Mouse (Mus musculus) cerebellum, adult 9-11 months (tissue): Measurements from ENCODE around the gene Smim14.
"Not testable (repeated sequence)": the region's sequence is repeated elsewhere in the genome, so short reads cannot be mapped to it uniquely, and the experiment has no call there.

ENCODE experiments used
- DNase-seq: peaks from one replicate; pipeline ENCODE4 v3.0.0; 2022

The Smim14 gene

DNA sequence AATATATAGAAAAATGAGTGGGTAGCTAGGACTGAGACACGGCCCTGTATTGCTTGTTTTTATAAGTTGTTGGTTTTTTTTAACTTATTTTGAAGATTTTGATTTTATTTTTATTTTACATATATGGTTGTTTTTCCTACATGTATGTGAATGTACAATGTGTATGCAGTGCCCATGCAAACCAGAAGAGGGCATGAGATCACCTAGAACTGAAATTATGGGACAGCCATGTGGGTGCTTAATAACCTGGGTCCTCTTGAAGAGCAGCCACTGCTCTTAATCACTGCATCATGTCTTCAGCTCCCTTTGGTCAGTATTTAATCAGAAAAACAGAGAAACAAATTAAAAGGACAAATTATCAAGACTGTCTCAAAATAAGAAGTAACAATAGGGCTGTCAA lies 15.2 kb downstream of the Smim14 start:
- no peak for DNase-seq

DNA sequence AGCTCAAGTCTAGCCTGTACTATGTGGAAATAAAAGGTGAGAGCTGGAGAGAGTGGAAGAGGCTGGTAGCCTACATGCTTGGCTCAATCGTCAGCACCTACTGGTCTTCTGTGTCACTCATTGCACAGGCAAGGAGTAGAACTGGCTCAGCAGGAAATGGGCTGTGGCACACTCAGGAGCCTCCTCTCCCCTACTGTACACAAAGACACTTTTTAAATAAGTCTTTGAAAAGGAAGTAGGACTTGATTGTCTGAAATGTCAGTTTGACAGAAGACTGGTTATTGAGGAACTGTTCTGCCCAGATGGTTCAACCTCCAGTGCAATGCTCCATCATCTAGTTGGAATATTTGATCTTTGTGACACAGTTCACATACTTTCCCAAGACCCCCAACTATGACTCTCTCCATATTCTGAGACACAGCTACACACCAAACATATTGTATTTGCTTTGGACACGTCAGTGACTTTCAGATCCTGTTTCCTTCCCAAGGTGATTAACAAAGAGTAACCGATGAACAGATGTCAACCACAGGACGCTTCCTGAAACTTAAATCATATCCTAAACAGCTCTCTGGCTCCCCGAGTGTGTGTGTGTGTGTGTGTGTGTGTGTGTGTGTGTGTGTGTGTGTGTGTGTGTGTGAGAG lies 22.2 kb downstream of the Smim14 start:
- no peak for DNase-seq

DNA sequence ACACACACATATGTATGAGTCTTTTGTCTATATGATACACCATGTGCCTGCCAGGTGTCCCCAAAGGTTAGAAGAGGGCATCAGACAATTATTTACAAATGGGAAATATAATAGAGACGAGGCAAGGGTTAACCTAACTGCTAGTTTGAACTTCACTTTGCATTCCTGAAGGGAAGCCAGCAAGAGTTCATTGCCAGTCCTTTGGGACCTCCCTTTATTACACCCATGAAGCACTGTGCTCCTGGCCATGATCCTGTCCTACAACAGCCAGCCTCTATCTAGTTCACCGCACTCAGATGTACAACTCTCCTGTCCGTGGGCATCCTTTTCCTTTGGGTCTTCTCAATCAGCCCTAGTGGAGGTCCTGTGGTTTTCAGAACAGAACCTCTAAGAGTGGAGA lies 23.5 kb downstream of the Smim14 start:
- no peak for DNase-seq

DNA sequence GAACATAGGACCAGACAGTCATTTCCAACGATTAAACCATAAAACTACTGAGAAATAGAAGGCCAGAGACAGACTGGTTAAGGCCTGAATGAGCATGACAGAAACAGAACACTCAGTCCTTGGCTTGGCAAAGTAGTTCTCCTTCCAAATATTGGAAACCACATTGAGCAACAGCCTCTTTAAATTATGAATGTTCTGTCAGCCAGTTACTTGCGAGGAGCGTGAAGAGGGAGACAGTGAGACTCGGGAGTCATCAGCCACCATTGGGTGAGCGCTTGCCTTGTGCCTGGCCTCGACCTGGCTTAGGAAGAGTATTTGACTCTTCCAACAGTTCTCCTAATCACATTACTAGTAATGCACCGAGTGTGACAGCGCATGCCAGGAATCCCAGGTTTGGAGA lies 28.6 kb downstream of the Smim14 start:
- no peak for DNase-seq

DNA sequence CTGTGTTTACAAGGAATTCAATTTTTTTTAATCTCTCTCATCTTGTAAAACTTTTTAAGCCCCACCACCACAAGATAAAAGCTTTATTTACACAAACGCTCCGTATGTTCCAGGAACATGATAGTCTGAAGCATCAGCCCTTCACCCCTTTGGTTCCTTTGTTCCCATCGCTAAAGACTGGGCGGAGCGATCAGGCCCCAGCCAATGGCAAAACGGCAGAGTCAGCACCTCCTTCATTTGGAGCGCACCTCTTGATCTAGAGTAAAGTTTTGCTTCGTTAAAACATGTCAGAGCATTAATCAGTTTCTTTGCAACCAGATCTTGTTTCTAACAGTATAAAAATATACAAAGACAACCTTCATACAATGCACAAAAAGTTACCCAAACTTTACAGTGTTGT lies 31.2 kb downstream of the Smim14 start:
- DNase-seq, result no peak

DNA sequence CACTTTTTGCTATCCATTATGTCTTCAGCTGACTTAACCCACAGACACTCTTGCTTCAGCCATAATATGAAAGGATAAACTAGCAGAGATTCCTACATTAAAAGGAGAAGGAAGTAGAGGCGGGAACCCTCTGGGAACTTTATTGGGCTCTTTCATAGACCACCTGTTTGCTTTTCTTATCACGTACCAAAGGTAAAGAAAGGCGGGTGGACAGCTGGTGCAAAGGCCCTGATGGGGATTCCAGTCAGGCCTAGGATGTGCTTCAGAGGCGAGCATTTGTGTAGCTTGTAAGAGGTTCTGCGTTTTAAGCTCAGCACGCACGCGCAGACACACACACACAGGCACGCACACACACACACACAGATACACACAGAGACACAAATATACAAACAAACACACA lies 35.6 kb downstream of the Smim14 start:
- DNase-seq, result no peak

DNA sequence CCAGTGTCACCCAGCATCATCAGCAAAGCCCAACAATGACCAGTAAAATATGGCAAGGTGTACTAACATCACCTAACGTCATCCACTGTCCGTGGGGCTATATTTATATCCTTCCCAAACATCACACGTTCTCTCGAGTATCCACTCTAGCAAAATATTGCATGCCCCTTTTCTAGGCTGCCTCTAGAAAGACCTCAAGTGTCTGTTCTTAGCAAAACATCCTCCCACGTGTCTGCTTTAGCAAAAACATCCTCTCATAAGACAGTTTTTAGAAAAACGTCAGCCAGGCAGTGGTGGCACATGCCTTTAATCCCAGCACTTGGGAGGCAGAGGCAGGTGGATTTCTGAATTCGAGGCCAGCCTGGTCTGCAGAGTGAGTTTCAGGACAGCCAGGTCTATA lies 36.8 kb downstream of the Smim14 start:
- DNase-seq, result no peak

DNA sequence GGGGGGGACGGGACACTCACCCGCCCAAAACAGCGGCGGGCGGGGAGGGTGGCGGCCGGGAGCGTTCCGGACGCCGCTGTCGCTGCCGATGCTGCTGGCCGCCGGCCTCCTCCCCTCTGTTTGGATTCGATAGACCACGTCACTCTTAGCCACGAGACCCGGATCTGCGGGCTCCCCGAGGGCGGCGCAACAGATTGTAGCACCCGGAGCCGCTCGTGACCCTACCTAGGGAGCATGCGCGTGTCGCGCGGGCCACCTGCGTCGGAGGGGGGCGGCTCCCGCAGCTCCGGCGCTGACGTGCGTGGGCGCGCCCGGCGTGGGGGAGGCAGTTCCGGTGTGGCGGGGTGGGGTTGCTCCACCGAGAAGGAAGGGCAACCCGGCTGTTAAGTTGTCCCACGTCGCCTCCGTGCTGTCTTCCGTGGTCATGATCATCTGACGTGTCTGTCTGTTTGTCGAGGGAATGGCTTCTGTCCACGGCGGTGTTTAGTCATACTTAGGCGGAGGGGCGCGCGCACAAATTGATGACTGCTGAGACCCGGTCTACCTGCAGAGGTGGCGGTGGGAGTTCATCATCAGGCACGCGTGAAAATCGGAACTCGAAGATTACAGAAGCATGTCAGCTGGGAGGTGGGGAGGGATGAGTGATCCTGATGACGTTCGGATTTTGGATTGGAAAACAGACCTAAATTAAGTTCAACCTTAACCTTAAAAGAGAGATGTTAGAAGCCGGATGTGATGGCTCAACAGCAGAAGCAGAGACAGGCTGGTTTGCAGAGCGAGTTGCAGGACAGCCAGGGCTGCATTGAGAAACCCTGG lies 44.1 kb downstream of the Smim14 start, which contains the start of gene Gm43552:
Gene Gm43552, minus strand, starts transcription at position 118 of the 816 bp plus-strand sequence.
- DNase-seq, result peak; percentile 98

DNA sequence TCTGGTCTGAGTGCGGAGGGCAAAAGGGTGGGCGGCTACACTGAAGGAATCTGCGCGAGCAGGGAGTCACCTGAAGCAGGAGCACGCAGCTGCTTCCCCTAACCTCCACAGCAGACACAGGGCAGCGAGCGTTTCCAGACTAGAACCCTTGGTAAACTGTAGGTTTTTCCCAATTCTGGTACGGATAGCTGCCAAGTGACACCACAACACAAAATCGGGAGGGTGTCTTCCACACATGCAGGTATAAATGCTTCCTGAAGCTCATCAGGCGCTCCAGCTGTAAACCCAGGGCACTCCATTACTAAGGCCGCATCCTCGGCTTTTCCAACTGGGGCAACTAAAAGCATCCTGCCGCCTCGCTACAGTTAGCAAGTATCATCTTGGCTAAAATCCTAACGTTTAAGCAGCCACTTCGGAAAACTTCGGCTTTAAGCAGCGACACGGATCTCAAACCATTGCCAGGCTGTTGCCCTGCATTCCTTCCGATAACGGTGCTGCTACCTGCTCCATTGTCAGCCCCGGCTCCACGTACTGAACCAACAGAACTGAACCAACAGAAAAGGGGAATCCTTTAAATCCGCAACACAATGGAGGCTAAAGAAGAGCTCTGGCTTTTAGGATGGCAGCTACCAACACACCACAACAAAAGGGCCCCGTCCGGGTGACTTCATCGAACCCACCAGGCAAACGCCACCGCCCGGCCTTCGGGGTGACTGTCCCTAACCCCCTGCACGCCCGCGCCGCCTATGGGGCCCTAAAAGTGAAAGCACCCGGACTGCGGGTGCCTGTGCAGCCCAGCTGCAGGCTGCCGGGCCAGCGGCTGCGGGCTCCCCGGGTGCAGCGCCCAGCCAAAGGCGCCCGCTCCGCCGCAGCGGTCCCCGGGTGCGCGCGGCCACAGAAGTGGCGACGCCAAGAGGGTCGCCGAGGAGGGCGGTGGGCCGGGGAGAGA lies 44.9 kb downstream of the Smim14 start:
- DNase-seq, result peak; percentile 80

DNA sequence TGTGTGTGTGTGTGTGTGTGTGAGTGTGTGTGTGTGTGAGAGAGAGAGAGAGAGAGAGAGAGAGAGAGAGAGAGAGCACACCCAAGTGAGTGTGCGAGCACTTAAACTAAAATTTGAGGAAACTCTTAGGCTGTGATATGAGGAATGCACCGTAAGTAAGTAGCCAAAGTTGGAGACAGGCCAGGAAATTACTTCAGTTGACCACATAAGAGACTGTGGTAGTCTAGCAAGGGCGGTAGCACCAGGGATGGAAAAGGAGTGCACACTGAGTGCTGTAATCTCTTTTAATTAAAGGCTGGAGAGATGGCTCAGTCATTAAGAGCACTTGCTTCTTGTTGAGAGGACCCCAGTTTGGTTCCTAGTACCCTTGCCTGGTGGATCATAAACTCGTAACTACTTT lies 47.2 kb downstream of the Smim14 start:
- DNase-seq, result no peak

DNA sequence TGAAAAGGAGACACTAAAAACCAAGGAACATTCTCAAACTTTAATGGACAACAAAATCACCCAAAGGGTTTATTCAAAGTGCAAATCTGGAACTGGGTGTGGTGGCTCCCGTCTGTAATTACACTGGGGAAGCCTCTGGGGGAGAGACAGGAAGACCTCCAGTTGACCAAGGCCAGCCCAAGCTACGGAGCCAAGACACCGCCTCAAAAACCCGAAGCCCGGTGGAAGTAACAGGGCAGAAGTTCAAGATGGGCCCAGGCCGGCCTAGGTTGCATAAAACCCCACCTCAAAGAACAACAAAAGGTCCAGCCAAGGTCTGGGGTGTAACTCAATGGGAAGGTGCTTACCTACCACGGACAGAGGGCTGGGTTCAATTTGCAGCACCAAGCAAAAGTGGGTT lies 48.3 kb downstream of the Smim14 start:
- DNase-seq, result no peak

DNA sequence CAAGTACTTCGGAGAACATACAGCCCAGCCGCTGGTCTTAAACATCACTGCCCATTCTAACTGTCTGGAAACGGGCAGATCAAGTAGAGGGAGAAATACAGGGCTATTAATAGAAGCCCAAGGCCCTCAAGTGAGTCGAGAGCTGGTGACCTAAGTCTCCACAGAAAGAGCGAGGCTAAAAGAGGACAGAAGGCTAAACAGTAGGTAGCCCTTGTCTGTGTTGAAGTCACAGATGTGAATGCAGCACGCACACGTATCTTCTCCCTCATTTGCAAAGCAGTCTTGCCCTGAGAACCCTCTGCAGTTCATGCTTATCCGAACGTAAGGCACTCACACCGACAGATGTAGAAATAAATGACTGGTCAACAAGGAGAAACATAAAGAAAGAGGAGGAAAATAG lies 49.6 kb downstream of the Smim14 start:
- DNase-seq, result no peak

DNA sequence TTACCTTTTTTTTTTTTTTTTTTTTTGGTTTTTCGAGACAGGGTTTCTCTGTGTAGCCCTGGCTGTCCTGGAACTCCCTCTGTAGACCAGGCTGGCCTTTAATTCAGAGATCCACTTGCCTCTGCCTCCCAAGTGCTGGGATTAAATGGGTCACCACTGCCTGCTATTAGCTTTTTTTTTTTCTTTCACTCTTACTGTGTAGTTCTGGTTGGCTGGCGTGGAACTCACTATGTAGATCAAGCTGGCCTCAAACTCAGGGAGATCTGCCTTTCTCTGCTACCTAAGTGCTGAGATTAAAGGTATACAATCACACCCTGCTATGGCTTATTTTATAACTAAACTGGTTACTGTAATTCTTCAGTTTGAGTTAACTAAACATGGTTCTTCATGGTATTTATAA lies 50.5 kb downstream of the Smim14 start:
- no peak for DNase-seq

DNA sequence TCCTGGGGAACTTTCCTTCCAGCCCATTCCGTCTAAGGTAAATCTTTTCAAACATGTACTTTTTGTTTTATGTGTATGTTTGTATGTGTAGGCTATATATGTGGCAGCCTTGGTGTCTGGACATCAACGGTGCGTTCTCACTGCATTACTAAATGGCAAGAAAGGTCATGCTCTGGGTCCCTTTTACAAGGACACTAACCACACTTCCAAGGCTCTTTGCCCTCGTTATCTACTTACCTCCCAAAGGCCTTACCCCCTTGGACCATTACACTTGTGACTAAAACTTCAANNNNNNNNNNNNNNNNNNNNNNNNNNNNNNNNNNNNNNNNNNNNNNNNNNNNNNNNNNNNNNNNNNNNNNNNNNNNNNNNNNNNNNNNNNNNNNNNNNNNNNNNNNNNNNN lies 54.0 kb downstream of the Smim14 start:
- DNase-seq, result no peak

DNA sequence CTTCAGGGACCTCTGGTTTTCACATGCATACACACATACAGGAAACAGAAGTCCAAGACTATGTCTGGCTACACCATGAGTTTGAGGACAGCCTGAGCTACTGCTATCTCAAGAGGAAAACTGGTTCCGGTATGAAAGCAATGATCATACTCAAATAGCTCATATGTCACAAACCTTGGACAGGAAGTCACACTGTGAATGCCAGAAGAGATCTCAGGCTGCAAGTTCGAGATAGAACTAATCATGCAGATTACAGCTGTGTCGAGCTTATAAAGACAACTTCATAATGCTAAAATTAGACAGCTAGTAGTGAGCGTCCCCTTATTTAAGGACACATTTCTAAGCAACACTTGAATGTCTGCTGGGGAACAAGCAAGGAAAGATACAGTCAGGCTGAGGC lies 56.5 kb downstream of the Smim14 start:
- DNase-seq, result no peak

DNA sequence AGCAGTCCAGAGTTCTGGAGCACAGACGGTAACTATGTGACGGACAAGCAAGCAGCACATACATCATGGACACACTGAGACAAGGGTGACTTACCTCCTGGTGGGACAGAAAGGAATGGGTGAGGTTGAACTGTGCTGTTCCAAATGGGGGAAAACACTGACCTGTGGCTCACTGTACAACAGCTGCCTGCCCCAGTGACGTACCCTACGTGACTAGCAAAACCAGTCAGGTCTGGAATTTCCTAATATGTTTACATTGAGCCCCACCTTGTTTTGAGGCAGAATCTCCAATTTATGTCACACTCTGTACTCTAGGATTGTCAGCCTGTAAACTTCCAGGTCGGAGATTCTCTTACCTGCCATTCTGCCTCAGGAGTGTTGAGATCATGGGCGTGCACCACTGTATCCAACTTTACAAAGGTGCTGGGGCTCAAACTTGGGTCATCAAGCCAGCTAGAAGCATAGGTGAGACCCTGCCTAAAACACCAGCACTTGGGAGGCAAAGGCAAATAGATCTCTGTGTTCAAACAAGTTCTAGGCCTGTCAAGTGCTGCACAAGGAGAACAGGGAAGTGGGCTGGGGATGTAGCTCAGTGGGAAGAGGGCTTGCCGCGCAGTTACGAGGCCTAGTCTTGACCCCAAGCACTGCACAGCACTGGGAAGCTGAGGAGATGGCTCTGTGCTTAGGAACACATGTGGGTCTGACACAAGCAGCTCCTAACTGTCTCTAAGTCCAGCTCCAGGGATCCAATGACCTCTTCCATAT lies 57.1 kb downstream of the Smim14 start:
- no peak for DNase-seq

DNA sequence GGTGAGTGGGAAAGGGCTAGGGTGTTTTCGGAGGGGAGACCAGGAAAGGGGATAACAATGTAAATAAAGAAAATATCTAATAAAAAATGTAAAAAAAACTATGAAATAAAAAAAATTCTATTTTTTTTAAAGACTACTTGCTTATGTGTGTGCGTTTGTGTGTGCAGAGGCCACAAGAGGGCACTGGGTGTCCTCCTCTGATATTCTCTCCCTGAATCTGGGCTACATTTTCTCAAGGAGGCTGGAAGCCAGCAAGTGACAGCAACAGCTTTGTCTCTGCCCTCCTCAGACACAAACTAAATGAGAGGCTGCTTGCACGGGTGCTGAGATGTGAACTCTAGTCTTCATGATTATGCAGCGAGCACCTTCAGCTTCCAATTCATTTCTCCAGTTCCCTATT lies 58.8 kb downstream of the Smim14 start:
- no peak for DNase-seq

DNA sequence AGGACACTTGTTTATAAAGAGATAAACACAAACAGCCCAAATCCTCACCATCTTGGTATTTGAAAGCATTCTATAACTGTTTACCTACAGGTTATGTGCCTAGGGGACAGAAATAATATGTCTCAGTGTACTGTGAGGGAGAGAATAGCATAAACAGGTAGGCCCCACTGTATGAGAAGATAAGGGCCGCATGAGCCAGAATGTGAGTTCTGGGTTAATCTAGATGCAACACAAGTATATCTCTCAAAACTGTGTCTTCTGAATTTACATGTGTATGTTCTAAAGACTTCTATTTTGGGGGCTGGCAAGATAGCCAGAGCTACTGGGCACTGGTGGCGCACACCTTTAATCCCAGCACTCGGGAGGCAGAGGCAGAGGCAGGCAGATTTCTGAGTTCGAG lies 60.2 kb downstream of the Smim14 start:
- not testable (repeated sequence) for DNase-seq

DNA sequence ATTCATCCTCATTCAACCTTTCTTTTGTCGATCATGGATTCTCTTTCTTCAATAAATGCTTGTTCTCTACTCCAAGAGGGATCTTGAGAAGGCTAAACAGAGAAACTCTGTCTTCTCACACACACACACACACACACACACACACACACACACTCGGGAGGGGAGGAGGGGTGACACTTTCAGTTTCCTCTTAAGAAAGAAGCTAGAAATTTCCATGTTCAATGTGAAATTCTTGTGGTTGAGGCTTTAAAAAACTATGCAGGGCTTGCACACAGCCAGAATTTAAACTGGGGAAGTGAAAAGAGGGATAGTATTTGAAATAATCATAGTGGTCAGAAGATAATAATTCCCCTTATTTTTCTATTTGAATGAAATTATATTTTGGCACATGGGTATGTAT lies 61.2 kb downstream of the Smim14 start:
- DNase-seq, result no peak

DNA sequence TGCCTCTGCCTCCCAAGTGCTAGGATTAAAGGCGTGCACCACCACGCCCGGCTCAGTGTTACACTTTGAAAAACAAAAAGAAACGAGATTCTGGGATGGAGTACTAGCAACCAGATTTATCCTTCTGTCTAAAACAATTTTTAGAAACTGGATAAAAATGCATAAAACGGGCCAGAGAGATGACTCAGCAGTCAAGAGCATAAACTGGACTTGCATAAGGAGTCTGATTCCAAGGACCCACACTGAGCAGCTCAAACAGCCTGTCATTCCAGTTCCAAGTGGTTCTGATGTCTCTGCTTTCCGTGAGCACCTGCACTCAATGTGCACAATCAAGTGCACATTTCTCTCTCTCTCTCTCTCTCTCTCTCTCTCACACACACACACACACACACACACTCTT lies 67.2 kb downstream of the Smim14 start:
- peak; percentile 66 for DNase-seq

DNA sequence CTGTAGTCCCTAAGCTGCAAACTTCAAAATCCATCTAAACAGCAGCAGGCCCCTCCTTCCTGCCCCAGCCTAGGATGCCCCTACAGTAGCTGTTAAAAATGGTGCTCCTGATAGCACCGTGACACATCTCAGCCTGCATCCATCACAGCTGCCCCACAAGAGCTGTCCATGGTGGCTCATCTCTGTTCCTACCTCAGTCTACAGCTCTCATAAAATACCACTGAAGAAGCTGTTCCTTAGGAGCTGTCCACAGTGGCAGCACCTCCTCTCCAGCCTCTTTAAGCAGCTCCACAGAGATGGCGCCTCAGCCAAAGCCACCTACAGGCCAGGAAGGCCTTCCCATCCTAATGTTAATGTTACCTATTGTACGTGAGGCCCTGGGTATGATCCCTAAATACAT lies 70.1 kb downstream of the Smim14 start:
- DNase-seq, result no peak

DNA sequence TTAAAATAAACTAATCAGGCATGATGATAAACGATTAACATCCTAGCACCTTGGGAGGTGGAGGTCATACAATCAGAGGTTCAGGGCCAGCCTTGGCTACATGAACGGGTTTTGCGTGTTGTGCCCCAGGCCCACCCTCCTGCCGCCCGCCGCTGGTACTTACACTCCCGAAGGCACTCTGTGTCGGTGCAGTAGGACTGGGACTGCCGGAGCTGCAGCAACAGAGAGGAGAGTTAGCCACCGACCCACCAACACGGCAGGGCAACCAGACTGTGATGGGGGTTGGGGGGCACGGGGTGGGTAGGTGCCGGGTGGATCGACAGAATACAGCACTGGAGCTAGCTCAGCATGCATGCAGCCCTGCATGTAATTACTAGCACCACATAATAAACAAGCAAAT lies 76.6 kb downstream of the Smim14 start:
- no peak for DNase-seq

DNA sequence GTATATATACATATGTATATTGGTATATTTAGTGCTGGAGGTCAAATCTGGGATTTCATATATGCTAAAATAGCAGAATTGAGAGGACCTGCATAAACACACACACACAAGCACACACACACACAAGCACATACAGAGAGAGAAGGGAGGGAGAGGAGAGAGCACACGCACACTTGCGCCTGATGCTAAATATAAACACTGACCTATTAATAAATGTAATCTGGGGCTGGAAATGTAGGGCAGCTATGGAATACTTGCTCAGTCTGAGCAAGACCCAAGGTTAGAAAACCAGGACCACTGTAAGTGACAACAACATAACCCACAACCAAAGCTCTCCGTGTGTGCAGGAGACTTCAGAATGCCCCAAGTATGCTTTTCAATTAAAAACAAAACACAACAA lies 77.5 kb downstream of the Smim14 start:
- DNase-seq, result no peak
